Mouse (Mus musculus) lung, postnatal 0 days (tissue): Measurements from ENCODE around the gene Ptpn14.

Experiments
- CTCF ChIP-seq: IDR thresholded peaks from 2 replicates; pipeline ENCODE4 v1.5.1; 2016; ENCODE audit warnings: antibody characterized with exemption, mild to moderate bottlenecking
- EP300 ChIP-seq: IDR thresholded peaks from 2 replicates; pipeline ENCODE4 v1.6.1; 2016; ENCODE audit warnings: antibody characterized with exemption, mild to moderate bottlenecking, control low read depth

GRCm38 (mm10) chr1:189834166-189834565 lies 106.1 kb downstream of the Ptpn14 start:
- TF ChIP-seq CTCF (no peak), EP300 (no peak)
